Mouse (Mus musculus): Measurements from ENCODE around the gene Agps. TPM values are rescaled to one million over a fixed set of nuclear protein-coding genes. Genes with fewer than 3 reads are reported as not detected.

The Agps gene
- polyA plus RNA-seq, 1 experiment: 3.2 TPM

DNA sequence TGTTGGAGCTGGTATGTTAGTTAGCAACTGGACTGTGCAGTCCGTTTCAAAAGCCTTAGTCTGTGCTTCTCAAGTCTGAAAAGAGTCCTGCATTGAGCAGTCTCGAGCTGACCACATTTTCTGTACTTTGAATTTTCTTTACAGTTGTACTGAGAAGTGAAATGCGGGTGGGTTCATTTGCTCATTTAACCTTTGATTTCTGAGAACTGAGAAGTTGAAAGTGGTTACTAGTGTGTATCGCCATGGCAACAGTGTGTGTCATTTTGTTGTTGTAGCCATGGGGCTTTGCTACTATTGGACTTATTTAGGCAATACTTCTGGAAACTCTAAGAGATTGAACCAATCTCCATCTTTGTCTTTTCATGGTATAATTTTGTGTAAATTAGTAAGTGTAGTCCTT lies 60.0 kb downstream of the Agps start:
- no peaks in the 10 kb centered on the region for H3K4me1 ChIP-seq (ENCODE audit: control insufficient read depth, insufficient read depth, insufficient read length, low read length)
- TF ChIP-seq CTCF (IDR thresholded peaks at IDR 0.05; ENCODE audit: extremely low read depth, insufficient read length, insufficient replicate concordance, low read depth, low read length): no peak
- no peak for TF ChIP-seq POLR2A (IDR thresholded peaks at IDR 0.05; ENCODE audit: low read depth, low read length)
- no peak overlapping the region for H3K4me3 ChIP-seq (ENCODE audit: low read depth, low read length)
- no peaks in the 10 kb centered on the region for H3K27me3 ChIP-seq (ENCODE audit: control insufficient read depth, insufficient read depth, low read length)
- WGBS: 63% methylated on average over 4 of the region's 4 CpGs
- H3K27ac ChIP-seq (ENCODE audit: insufficient read depth, low read depth, low read length): no peak overlapping the region
- peaks cover 18% of the 10 kb centered on the region for H3K36me3 ChIP-seq (ENCODE audit: control insufficient read depth, insufficient read depth, low read length)

- H3K36me3 ChIP-seq (ENCODE audit: control insufficient read depth, insufficient read depth, low read length): peaks cover 10% of the 10 kb centered on the region
- no peak overlapping the region for H3K27ac ChIP-seq (ENCODE audit: insufficient read depth, low read depth, low read length)
- no peaks in the 10 kb centered on the region for H3K27me3 ChIP-seq (ENCODE audit: control insufficient read depth, insufficient read depth, low read length)
- no peak for TF ChIP-seq CTCF (IDR thresholded peaks at IDR 0.05; ENCODE audit: extremely low read depth, insufficient read length, insufficient replicate concordance, low read depth, low read length)
- TF ChIP-seq POLR2A (IDR thresholded peaks at IDR 0.05; ENCODE audit: low read depth, low read length): no peak
- H3K4me1 ChIP-seq (ENCODE audit: control insufficient read depth, insufficient read depth, insufficient read length, low read length): no peaks in the 10 kb centered on the region
- 78% methylated on average over 5 of the region's 5 CpGs for WGBS
- H3K4me3 ChIP-seq (ENCODE audit: low read depth, low read length): no peak overlapping the region
Observed at GRCm38 (mm10) chr2:75895711-75896110, 63.7 kb downstream of the Agps start.

GRCm38 (mm10) chr2:75900281-75900680 lies 68.3 kb downstream of the Agps start:
- 88% methylated on average over 1 of the region's 1 CpGs for WGBS
- H3K27me3 ChIP-seq (ENCODE audit: control insufficient read depth, insufficient read depth, low read length): no peaks in the 10 kb centered on the region
- TF ChIP-seq POLR2A (IDR thresholded peaks at IDR 0.05; ENCODE audit: low read depth, low read length) (no peak), CTCF (IDR thresholded peaks at IDR 0.05; ENCODE audit: extremely low read depth, insufficient read length, insufficient replicate concordance, low read depth, low read length) (no peak)
- H3K36me3 ChIP-seq (ENCODE audit: control insufficient read depth, insufficient read depth, low read length): peaks cover 19% of the 10 kb centered on the region
- H3K4me1 ChIP-seq (ENCODE audit: control insufficient read depth, insufficient read depth, insufficient read length, low read length): no peaks in the 10 kb centered on the region
- H3K27ac ChIP-seq (ENCODE audit: insufficient read depth, low read depth, low read length): no peak overlapping the region
- H3K4me3 ChIP-seq (ENCODE audit: low read depth, low read length): no peak overlapping the region

DNA sequence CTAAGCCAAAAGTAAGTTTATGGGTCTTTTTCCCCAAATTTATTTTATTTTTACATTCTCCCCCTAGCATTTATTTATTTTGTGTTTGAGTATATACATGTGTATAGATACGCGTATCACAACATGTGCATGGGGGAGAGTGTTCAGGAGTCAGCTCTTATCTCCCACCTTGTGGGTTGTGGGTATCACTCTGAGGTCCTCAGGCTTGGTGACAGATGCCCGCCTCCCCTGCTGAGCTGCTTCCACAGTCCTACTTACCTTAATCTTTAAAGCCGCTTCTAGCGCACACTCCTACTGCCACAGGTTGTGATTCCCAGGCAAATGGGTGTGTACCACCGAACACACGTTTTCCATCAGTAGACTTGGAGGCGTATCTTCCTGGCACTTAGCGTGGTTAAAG lies 69.9 kb downstream of the Agps start:
- Histone ChIP-seq H3K27me3 (ENCODE audit: control insufficient read depth, insufficient read depth, low read length) (no peaks in the 10 kb centered on the region), H3K4me3 (ENCODE audit: low read depth, low read length) (no peak overlapping the region), H3K36me3 (ENCODE audit: control insufficient read depth, insufficient read depth, low read length) (peaks cover 21% of the 10 kb centered on the region), H3K27ac (ENCODE audit: insufficient read depth, low read depth, low read length) (no peak overlapping the region), H3K4me1 (ENCODE audit: control insufficient read depth, insufficient read depth, insufficient read length, low read length) (no peaks in the 10 kb centered on the region)
- TF ChIP-seq CTCF (IDR thresholded peaks at IDR 0.05; ENCODE audit: extremely low read depth, insufficient read length, insufficient replicate concordance, low read depth, low read length) (no peak), POLR2A (IDR thresholded peaks at IDR 0.05; ENCODE audit: low read depth, low read length) (no peak)
- WGBS: 92% methylated on average over 9 of the region's 9 CpGs

DNA sequence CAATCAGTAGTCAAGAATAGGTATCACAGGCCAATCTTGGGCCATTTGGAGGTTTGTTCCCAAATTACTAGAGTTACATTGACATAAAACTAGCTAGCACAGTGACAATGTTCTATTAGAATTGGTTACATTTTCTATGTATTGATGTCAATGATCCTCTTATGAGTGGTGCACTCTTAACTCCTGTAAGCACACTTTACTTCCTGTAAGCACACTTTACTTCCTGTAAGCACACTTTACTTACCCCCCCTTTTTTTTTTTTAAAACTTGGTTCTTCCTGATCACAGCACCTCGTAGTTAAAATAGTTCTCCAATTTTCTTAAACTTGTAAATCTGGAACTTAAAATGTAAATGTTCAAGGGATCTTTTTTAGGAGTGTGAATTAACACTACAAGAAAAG lies 75.2 kb downstream of the Agps start:
- H3K4me3 ChIP-seq (ENCODE audit: low read depth, low read length): no peak overlapping the region
- peaks cover 31% of the 10 kb centered on the region for H3K36me3 ChIP-seq (ENCODE audit: control insufficient read depth, insufficient read depth, low read length)
- 55% methylated on average over 1 of the region's 1 CpGs for WGBS
- TF ChIP-seq POLR2A (IDR thresholded peaks at IDR 0.05; ENCODE audit: low read depth, low read length): no peak
- no peak for TF ChIP-seq CTCF (IDR thresholded peaks at IDR 0.05; ENCODE audit: extremely low read depth, insufficient read length, insufficient replicate concordance, low read depth, low read length)
- no peak overlapping the region for H3K27ac ChIP-seq (ENCODE audit: insufficient read depth, low read depth, low read length)
- no peaks in the 10 kb centered on the region for H3K4me1 ChIP-seq (ENCODE audit: control insufficient read depth, insufficient read depth, insufficient read length, low read length)
- no peaks in the 10 kb centered on the region for H3K27me3 ChIP-seq (ENCODE audit: control insufficient read depth, insufficient read depth, low read length)

- H3K36me3 ChIP-seq (ENCODE audit: control insufficient read depth, insufficient read depth, low read length): peaks cover 31% of the 10 kb centered on the region
- TF ChIP-seq CTCF (IDR thresholded peaks at IDR 0.05; ENCODE audit: extremely low read depth, insufficient read length, insufficient replicate concordance, low read depth, low read length) (no peak), POLR2A (IDR thresholded peaks at IDR 0.05; ENCODE audit: low read depth, low read length) (no peak)
- no peak overlapping the region for H3K4me3 ChIP-seq (ENCODE audit: low read depth, low read length)
- H3K4me1 ChIP-seq (ENCODE audit: control insufficient read depth, insufficient read depth, insufficient read length, low read length): no peaks in the 10 kb centered on the region
- 91% methylated on average over 3 of the region's 3 CpGs for WGBS
- H3K27me3 ChIP-seq (ENCODE audit: control insufficient read depth, insufficient read depth, low read length): no peaks in the 10 kb centered on the region; the same call in 1 of the 2 replicates
- no peak overlapping the region for H3K27ac ChIP-seq (ENCODE audit: insufficient read depth, low read depth, low read length)
Observed at GRCm38 (mm10) chr2:75915040-75915439, 83.1 kb downstream of the Agps start.

DNA sequence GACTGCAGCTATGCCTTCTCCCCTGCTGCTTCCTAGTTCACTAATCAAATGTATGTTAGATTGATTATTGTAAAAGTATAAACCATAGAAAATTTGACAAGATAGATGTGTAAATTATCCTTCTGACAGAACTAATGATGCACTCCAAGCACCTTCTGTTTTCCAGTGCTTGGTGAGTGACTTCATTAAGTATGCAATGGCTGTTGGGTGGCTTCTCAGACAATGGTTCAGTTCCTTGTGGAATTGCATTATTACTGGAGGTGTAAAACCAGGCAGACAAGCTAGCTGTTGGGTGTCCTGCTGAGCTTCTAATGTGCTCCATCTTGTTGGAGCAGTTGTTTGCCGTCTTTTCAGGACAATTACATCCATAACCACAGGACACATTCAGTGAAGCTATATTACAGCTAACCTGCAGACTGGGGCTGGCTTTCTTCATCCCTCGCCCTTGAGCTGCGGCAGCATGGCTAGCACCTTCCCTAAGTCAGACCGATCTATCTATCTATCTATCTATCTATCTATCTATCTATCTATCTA lies 91.9 kb downstream of the Agps start:
- Histone ChIP-seq H3K36me3 (ENCODE audit: control insufficient read depth, insufficient read depth, low read length) (peaks cover 18% of the 10 kb centered on the region), H3K4me1 (ENCODE audit: control insufficient read depth, insufficient read depth, insufficient read length, low read length) (no peaks in the 10 kb centered on the region), H3K27ac (ENCODE audit: insufficient read depth, low read depth, low read length) (no peak overlapping the region), H3K27me3 (ENCODE audit: control insufficient read depth, insufficient read depth, low read length) (no peaks in the 10 kb centered on the region), H3K4me3 (ENCODE audit: low read depth, low read length) (no peak overlapping the region)
- TF ChIP-seq POLR2A (IDR thresholded peaks at IDR 0.05; ENCODE audit: low read depth, low read length) (no peak), CTCF (IDR thresholded peaks at IDR 0.05; ENCODE audit: extremely low read depth, insufficient read length, insufficient replicate concordance, low read depth, low read length) (no peak)
- 93% methylated on average over 4 of the region's 4 CpGs for WGBS
